Mouse (Mus musculus) embryonic facial prominence, embryonic 10.5 days (tissue): ENCODE measurements around the gene Dnmt1. TPM values are rescaled to one million over a fixed set of nuclear protein-coding genes. Genes with fewer than 3 reads are reported as not detected.

Experiments used
- DNase-seq: peaks from one replicate; pipeline ENCODE4 v3.0.0-alpha.2; 2017; ENCODE audit warnings: low spot score
- H3K27ac ChIP-seq: fragments of 300-500 bp; sonication (generic); replicated peaks from 2 replicates; pipeline ENCODE4 v1.5.1; 2016; ENCODE audit warnings: mild to moderate bottlenecking
- H3K27me3 ChIP-seq: fragments of 300-500 bp; sonication (generic); replicated peaks from 2 replicates; pipeline ENCODE4 v1.6.1; 2016; ENCODE audit warnings: low read depth, mild to moderate bottlenecking; ENCODE audit not compliant: poor library complexity, severe bottlenecking
- H3K36me3 ChIP-seq: fragments of 300-500 bp; sonication (generic); replicated peaks from 2 replicates; pipeline ENCODE4 v1.6.1; 2016; ENCODE audit warnings: mild to moderate bottlenecking, moderate library complexity
- H3K4me1 ChIP-seq: fragments of 300-500 bp; sonication (generic); 2 replicates; pipeline ENCODE4 v1.6.1; 2016
- H3K4me3 ChIP-seq: fragments of 300-500 bp; sonication (generic); 2 replicates; pipeline ENCODE4 v1.5.1; 2016; ENCODE audit warnings: mild to moderate bottlenecking, moderate library complexity
- H3K9me3 ChIP-seq: fragments of 300-500 bp; sonication (generic); 2 replicates; pipeline ENCODE4 v1.6.1; 2016; ENCODE audit warnings: mild to moderate bottlenecking
- WGBS: fragments of 180-500 bp; shearing (Covaris S2); methylation state at CpG from one replicate; pipeline ENCODE4 v1.1.7; 2016; 5-methylcytosine and 5-hydroxymethylcytosine counted together
- polyA plus RNA-seq: library from polyadenylated mRNA; unstranded; fragments of >200 nt; fragmentation: Nextera tagmentation; extraction: Ambion mirVana; gene quantifications from 2 replicates; pipeline ENCODE4 v1.2.1, GENCODE M21; 2016

Gene Dnmt1
- polyA plus RNA-seq, 1 experiment from 2014 or later = 168 TPM

GRCm38 (mm10) chr9:20973682-20974075 lies 14.0 kb upstream of the Dnmt1 start:
- H3K27ac ChIP-seq = peak overlapping the region; percentile 88
- no peaks in the 10 kb centered on the region for H3K27me3 ChIP-seq
- peak overlapping the region; percentile 53 for H3K4me3 ChIP-seq
- peaks cover 72% of the 10 kb centered on the region for H3K4me1 ChIP-seq
- 38% methylated on average over 6 of the region's 6 CpGs for WGBS
- H3K9me3 ChIP-seq = no peaks in the 10 kb centered on the region
- DNase-seq = no peak
- peaks cover 22% of the 10 kb centered on the region for H3K36me3 ChIP-seq

GRCm38 (mm10) chr9:20973001-20973681 lies 13.5 kb upstream of the Dnmt1 start:
- WGBS = 77% methylated on average over 4 of the region's 4 CpGs
- Histone ChIP-seq H3K4me3 (peak overlapping the region; percentile 53), H3K36me3 (peaks cover 28% of the 10 kb centered on the region), H3K27ac (peak overlapping the region; percentile 88), H3K4me1 (peaks cover 67% of the 10 kb centered on the region), H3K9me3 (no peaks in the 10 kb centered on the region), H3K27me3 (no peaks in the 10 kb centered on the region)
- DNase-seq = no peak

- peak overlapping the region; percentile 88 for H3K27ac ChIP-seq
- peak overlapping the region; percentile 53 for H3K4me3 ChIP-seq
- 23% methylated on average over 28 of the region's 28 CpGs for WGBS
- H3K4me1 ChIP-seq = peaks cover 64% of the 10 kb centered on the region
- peaks cover 36% of the 10 kb centered on the region for H3K36me3 ChIP-seq
- H3K27me3 ChIP-seq = no peaks in the 10 kb centered on the region
- H3K9me3 ChIP-seq = no peaks in the 10 kb centered on the region
- peak; percentile 79 for DNase-seq
Observed at GRCm38 (mm10) chr9:20972141-20972992, 12.7 kb upstream of the Dnmt1 start.

GRCm38 (mm10) chr9:20971751-20972140 lies 12.1 kb upstream of the Dnmt1 start:
- peaks cover 58% of the 10 kb centered on the region for H3K4me1 ChIP-seq
- peak overlapping the region; percentile 53 for H3K4me3 ChIP-seq
- peak; percentile 52 for DNase-seq

GRCm38 (mm10) chr9:20966747-20967146 lies 7.1 kb upstream of the Dnmt1 start:
- 80% methylated on average over 5 of the region's 5 CpGs for WGBS
- H3K9me3 ChIP-seq = no peaks in the 10 kb centered on the region
- no peak overlapping the region for H3K27ac ChIP-seq
- H3K4me3 ChIP-seq = no peak overlapping the region
- H3K4me1 ChIP-seq = peaks cover 9% of the 10 kb centered on the region
- DNase-seq = no peak
- no peaks in the 10 kb centered on the region for H3K27me3 ChIP-seq
- H3K36me3 ChIP-seq = peaks cover 79% of the 10 kb centered on the region

More at GRCm38 (mm10) chr9:20971751-20972140, 12.1 kb upstream of the Dnmt1 start:
- Histone ChIP-seq H3K36me3 (peaks cover 42% of the 10 kb centered on the region), H3K27ac (peak overlapping the region; percentile 88), H3K27me3 (no peaks in the 10 kb centered on the region), H3K9me3 (no peaks in the 10 kb centered on the region)
- WGBS = 45% methylated on average over 7 of the region's 7 CpGs

- no peaks in the 10 kb centered on the region for H3K9me3 ChIP-seq
- H3K4me1 ChIP-seq = peaks cover 2% of the 10 kb centered on the region
- WGBS = 86% methylated on average over 3 of the region's 3 CpGs
- H3K27me3 ChIP-seq = no peaks in the 10 kb centered on the region
- H3K4me3 ChIP-seq = no peak overlapping the region; the same call in 1 of the 2 replicates
- no peak overlapping the region for H3K27ac ChIP-seq
- peaks cover 76% of the 10 kb centered on the region for H3K36me3 ChIP-seq
- no peak for DNase-seq
Observed at GRCm38 (mm10) chr9:20966008-20966407, 6.3 kb upstream of the Dnmt1 start.

GRCm38 (mm10) chr9:20965606-20966005 lies 5.9 kb upstream of the Dnmt1 start:
- no peak overlapping the region; the same call in 1 of the 2 replicates for H3K4me3 ChIP-seq
- no peaks in the 10 kb centered on the region for H3K27me3 ChIP-seq
- H3K9me3 ChIP-seq = no peaks in the 10 kb centered on the region
- 91% methylated on average over 4 of the region's 4 CpGs for WGBS
- H3K36me3 ChIP-seq = peaks cover 72% of the 10 kb centered on the region
- H3K4me1 ChIP-seq = no peaks in the 10 kb centered on the region
- DNase-seq = no peak
- H3K27ac ChIP-seq = no peak overlapping the region

- no peak for DNase-seq
- Histone ChIP-seq H3K27me3 (no peaks in the 10 kb centered on the region), H3K4me1 (no peaks in the 10 kb centered on the region), H3K27ac (no peak overlapping the region), H3K9me3 (no peaks in the 10 kb centered on the region), H3K36me3 (peaks cover 35% of the 10 kb centered on the region), H3K4me3 (no peak overlapping the region)
- WGBS = 77% methylated on average over 9 of the region's 9 CpGs
Observed at GRCm38 (mm10) chr9:20961557-20961956, 1.9 kb upstream of the Dnmt1 start.

- Histone ChIP-seq H3K27me3 (no peaks in the 10 kb centered on the region), H3K36me3 (no peaks in the 10 kb centered on the region), H3K4me3 (no peak overlapping the region), H3K27ac (no peak overlapping the region), H3K4me1 (peaks cover 8% of the 10 kb centered on the region), H3K9me3 (no peaks in the 10 kb centered on the region)
- DNase-seq = no peak
- 84% methylated on average over 3 of the region's 3 CpGs for WGBS
Observed at GRCm38 (mm10) chr9:20956989-20957388, 2.7 kb downstream of the Dnmt1 start.

- Histone ChIP-seq H3K9me3 (no peaks in the 10 kb centered on the region), H3K36me3 (peaks cover 30% of the 10 kb centered on the region), H3K4me1 (peaks cover 32% of the 10 kb centered on the region), H3K4me3 (peak overlapping the region; percentile 97), H3K27me3 (no peaks in the 10 kb centered on the region), H3K27ac (peak overlapping the region; percentile 93)
- under 1% methylated on average over 51 of the region's 51 CpGs for WGBS
- peak; percentile 99 for DNase-seq
Observed at GRCm38 (mm10) chr9:20952520-20953227, 7.0 kb downstream of the Dnmt1 start.

GRCm38 (mm10) chr9:20951966-20952519 lies 7.6 kb downstream of the Dnmt1 start:
- Histone ChIP-seq H3K27me3 (no peaks in the 10 kb centered on the region), H3K27ac (peak overlapping the region; percentile 93), H3K9me3 (no peaks in the 10 kb centered on the region), H3K4me1 (peaks cover 32% of the 10 kb centered on the region), H3K36me3 (peaks cover 36% of the 10 kb centered on the region), H3K4me3 (peak overlapping the region; percentile 97)
- 1% methylated on average over 17 of the region's 17 CpGs for WGBS
- no peak for DNase-seq

GRCm38 (mm10) chr9:20951441-20951840 lies 8.2 kb downstream of the Dnmt1 start:
- no peaks in the 10 kb centered on the region for H3K9me3 ChIP-seq
- peaks cover 42% of the 10 kb centered on the region for H3K36me3 ChIP-seq
- H3K4me1 ChIP-seq = peaks cover 32% of the 10 kb centered on the region
- peak; percentile 46 for DNase-seq
- H3K4me3 ChIP-seq = peak overlapping the region; percentile 97
- 25% methylated on average over 14 of the region's 14 CpGs for WGBS
- peak overlapping the region; percentile 93 for H3K27ac ChIP-seq
- no peaks in the 10 kb centered on the region for H3K27me3 ChIP-seq
